Mouse (Mus musculus) adrenal gland, postnatal 10 days (tissue): Measurements from ENCODE around the gene Cxcl16. TPM values are rescaled to one million over a fixed set of nuclear protein-coding genes. Genes with fewer than 3 reads are reported as not detected.
"Not testable (repeated sequence)": the region's sequence is repeated elsewhere in the genome, so short reads cannot be mapped to it uniquely, and the experiment has no call there.

Experiments
- DNase-seq: peaks from one replicate; pipeline ENCODE4 v3.0.0; 2021; ENCODE audit warnings: mixed read lengths
- total RNA-seq, 2 experiments: library from RNA; stranded (reverse); gene quantifications; 2 replicates each; pipeline ENCODE4 v1.2.3; 2021

Gene Cxcl16
- total RNA-seq, 2 experiments from 2014 or later = 4.2 to 5.8 TPM

DNA sequence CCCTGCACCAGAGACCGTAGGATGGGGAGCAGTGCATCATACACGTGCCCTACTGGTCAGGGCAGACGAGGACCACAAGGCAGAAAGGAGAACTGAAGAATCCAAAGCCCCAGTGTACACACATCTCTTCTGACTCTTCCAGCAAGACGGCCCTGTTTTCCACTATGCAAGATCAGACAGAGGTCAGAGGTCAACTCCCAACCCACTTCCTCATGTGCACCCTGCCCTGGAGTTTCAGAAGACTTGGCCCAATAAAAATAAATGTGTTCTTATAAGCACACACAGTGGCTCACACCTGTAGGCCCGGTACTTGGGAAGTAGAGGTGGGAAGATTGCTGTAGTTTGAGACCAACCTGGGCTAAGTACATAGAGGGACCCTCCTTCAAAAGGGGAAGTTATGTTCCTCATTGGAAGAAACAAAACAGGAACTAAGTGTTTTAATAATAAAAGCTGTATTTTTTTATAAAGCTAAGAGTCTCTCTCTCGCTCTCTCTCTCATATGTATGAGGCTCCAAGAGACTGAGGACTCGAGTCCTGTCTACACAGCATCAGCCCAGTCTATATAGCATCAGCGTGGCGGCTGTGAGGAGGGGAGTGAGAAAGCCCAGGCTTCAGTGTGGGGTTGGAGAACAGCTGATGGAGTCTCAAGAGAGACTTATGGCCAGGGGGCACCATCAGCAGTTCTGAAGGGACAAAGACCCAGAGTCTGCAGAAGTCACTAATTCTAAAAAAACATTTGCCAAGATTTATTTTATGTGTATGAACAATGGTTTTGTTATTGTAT, 6.3 kb downstream of the Cxcl16 start:
- DNase-seq = no peak

DNA sequence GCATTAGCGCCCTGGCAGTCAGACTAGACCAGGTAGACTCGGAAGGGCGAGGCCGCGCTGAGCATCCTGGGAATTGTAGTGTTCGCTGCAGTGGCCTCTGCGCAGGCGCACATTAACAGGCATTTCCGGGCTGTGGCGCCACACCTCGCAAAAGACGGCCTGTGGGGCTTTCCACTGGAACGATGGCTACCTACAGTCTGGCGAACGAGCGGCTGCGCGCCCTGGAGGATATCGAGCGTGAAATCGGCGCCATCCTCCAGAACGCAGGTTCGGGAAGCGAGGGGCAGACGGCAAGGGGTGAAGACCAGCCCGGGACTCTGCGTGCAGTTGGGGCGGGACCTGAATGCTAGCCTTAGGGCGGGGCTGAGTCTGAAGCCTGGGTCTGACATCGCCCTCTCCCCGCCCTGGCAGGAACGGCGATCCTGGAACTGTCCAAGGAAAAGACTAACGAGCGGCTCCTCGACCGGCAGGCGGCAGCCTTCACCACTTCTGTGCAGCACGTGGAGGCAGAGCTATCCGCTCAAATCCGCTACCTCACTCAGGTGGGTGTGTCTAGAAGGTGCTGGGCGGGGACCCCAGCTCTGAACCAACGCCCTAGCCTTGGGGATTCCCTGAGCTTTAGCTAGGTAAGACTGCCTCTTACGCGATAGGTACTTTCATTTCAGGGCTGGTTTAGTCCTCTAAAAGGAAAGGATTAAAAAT, 7.8 kb downstream of the Cxcl16 start, which contains the start of gene Med11:
Gene Med11, plus strand, starts transcription at position 123 of the 702 bp plus-strand sequence.
- peak; percentile 96 for DNase-seq

DNA sequence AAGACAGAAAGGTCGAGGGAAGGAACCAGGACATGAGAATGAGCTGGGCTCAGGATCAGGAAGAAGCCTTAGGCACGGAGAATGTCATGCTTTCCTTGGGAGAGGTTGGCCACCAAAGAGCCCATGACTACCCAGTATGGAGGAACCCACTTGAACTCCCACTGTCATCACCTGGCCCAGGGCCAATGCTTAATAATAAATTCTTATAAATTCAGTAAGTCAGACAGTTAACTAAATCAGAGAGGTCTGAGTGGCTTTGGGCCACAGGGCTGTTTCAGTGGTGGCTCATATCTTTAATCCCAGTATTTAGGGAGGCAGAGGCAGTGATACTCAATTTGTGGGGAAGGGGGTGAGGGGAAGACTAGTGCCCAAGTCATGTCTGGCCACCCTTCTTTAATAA, 8.9 kb downstream of the Cxcl16 start:
- no peak for DNase-seq

DNA sequence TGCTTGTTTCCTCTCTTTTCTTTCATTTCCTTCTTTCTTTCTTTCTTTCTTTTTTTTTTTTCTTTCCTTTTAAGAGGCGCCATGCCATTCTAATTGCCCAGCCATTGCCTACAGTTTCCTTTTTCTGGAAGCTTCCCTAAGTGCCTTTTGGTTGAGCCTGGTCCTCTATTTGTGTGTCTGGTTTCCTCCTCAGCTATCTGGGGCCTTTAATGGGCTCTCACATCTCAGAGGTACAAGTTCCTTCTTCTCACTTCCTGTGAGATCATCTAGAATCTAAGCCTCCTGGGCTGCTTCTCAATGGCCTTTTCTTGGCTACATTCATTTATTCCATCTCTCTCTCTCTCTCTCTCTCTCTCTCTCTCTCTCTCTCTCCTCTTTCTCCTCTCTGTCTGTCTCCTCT, 12.4 kb downstream of the Cxcl16 start:
- no peak for DNase-seq

DNA sequence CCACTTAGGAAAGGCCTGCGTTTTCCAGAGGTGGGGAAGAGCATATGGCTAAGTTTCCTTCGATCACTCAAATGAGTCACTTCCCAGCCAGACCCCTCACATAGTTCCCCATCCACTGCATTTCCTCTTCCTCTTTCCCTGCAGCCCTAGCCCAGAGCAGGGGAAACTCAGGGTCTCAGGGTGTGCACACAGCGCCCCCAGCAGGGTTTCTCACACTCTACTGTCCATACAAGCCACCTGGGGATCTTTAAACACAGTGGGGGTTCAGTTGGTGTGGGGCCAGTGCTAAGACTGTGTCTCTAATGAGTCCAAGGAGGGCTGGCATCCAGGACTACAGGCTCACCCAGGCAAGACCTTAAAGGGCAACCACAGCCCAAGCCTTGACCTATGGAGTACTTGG, 13.0 kb downstream of the Cxcl16 start:
- DNase-seq = no peak

DNA sequence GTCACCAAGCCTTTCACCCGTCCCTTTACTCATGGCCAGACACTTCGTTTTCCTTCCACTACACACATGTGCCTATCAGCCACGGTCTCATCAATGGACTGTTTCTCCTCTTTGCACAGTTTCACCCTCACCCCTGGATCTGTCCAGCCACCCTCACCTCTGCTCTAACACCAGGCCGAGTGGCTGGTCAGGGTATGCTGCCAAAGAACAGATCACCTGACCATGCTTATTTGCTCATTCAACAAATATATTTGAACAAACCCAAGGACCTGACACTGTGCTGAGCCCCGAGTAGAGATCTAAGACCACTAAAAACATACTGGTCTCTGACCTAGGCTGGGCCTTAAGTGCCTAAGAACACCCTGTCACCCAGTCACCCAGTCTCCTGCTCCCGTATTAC, 15.1 kb downstream of the Cxcl16 start:
- DNase-seq = no peak

DNA sequence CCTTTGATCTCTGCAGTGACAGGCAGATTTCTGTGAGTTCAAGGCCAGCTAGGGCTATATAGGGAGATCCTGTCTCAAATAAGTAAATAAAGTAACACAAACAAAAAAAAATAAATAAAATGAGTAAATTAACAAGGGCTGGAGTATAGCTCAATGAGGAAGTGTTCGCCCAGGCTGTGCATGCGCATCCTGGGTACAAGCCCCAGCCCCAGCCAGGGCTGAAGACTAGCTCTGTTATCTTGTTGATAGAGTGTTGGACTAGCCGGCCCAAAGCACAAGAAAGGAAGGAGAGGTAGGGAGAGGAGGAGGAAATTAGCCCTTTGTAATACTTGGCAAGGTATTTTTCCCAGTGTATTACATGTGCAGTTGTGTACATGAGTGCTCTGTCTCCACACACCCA, 15.8 kb downstream of the Cxcl16 start:
- no peak for DNase-seq

DNA sequence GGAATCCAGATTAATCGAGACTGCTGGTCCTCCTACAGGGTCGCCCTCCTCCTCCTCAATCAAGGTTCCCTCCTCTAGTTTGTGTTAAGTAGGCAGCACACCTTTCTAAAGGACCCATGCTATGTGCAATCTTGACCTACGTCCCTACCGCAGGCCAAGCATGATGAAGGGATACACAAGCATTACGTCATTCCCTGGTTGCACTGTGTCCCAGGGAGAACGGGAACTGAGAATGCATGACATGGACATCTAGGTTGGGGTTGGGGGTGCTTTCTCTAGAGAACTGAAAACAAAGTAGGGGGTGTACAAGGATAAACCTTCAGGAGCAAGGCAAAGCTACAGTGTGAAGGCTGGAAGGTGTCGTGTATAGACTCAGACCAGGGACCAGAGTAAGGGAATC, 17.9 kb downstream of the Cxcl16 start:
- no peak for DNase-seq

DNA sequence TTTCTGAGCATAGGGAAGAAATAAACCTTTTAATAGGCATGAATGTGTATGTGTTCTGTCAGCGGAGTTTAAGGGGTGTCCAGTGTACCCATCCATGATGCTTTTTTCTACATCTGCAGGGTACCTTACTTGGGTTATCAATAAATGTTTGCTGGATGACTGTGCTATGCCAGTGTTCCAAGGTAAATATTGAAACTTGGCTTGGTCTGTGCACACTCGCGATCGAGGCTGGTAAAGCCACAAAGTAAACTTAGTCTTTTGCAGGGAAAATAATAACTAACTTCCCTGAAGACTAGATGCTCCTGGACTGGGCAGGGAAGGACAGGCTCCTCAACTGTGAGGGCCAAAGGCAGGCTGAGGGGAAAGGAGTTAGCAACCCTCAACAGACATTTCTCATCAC, 19.1 kb downstream of the Cxcl16 start:
- DNase-seq = no peak

DNA sequence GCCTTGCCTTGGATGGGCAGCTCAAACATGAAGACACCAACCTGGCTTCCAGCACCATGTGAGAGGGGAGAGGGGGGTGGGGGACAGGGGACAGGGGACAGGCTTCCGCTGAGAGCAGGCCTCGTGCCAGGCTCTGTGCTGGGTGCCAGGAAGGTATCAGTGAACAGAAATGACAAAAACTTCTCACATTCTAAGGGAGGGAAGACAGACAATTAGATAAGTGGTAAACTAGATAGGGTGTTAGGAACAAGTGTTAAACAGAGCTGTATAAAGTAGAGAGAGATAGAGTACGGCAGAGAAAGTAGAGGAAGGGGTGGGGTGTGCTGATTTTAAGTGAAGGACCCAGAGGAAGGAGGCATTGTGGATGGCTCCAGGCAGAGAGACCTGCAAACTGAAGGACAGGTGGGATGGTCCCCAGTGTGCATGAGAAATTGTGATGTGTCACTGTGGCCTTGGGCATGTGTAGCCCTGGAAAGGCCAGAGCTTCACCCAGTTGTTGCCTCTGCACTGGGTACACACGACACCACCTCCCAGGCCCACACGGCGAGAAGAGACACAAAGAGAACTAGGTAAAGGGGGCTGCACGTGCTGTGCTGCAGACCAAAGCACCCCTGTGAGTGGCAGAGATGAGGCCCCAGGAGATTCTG, 20.9 kb downstream of the Cxcl16 start:
- no peak for DNase-seq

DNA sequence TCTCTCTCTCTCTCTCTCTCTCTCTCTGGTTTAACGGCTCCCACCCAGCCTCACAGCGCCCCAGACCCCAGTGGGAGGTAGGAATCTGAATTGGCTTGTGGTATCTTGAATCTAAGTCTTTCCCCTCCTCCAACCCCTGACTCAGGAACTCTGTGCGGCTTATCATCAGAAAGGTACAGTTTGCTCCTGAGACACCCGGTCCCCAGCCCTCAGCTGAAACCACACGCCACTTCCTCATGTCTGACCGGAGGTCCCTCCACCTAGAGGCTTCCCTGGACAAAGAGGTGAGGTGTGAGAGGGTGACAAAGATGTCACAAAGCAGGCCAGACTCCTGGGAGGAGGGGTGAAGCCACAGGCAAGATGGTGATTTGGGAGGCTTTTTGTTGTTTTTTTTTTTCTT, 22.4 kb downstream of the Cxcl16 start:
- no peak for DNase-seq

DNA sequence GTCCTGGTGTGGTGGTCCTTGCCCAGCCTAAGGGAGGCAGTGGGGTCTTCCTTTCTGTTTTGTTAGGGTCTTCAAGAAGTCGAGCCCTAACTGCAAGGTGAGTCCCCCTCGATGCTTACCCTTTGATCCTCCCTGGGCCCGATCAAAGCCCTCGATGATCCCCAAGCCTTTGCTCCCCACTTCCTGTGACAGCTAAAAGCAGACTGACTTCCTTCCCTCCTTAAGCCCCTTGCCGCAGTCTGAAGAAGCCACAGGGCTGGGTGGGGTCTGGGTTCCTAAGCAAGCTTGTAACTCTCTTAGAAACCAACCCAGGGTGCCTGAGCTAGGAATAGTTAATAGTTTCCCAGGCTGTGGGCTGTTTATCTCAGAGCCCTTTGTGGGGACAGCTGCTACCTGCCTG, 24.3 kb downstream of the Cxcl16 start:
- no peak for DNase-seq

DNA sequence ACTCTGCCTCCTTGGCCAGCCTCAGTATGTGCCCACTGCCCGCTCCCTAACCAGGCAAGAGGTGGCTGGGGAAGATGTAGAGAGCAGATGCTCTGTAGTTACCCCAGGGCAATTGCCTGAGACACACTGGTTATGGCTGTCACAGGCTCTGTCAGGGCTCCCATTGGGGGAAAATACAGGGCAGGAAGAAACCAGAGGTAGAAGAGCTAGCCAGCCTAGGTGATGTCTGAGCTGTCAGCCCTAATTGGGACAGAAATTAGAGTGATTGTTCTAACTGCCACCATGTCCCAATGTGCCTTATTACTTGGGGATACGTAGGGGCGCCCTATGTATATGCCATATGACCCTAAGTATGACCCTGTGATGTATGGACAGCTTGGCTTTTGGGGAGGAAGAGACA, 25.8 kb downstream of the Cxcl16 start:
- DNase-seq = no peak

DNA sequence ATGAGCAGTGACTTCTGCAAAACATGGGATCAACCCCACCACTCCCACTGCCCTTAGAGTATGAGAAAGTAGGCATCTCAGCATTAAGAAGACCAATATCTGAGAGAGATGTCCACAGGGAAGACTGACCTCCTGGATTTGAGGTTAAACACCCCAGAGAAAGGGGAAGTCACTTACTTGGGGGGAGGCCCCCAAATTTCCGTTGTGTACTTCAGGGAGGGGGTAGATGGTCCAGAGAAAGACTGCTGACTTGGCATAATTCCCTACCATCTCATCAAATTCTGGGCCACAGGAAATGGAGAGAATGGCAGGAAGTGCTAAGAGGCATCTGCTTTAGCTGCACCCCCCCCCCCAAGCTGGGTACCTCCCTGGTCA, 26.2 kb downstream of the Cxcl16 start:
- no peak for DNase-seq

DNA sequence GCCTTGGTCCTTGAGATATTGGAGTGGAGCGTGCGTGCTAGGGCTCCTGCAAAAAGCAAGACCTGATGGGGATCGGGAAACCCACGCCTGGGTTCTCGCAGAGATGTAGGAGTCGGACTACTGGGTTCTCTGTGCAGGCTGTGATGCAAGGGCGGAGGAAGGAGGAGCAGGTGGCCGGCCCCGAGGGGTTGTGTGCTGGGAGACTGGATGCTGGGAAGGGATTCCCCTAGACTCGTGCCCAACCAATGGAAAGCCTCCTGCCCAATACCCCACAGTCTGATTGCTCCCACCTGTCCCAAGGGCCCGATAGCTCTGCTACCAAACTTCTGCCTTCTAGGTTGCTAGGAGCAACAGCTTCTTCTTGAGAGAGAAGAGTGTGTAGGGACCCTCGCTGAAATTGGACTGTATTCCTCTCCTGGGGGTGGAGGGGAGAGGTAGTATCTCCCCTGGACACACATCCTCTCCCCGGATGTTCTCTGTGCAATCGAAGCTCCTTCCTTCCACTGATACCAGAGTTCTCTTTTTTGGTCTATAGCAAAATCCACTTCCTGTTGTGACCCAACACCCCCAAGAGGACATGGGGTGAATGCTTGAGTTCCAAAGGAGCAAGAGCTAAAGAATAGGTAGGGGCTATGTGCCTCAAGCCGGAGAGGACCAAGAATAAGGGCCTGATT, 26.8 kb downstream of the Cxcl16 start:
- no peak for DNase-seq

DNA sequence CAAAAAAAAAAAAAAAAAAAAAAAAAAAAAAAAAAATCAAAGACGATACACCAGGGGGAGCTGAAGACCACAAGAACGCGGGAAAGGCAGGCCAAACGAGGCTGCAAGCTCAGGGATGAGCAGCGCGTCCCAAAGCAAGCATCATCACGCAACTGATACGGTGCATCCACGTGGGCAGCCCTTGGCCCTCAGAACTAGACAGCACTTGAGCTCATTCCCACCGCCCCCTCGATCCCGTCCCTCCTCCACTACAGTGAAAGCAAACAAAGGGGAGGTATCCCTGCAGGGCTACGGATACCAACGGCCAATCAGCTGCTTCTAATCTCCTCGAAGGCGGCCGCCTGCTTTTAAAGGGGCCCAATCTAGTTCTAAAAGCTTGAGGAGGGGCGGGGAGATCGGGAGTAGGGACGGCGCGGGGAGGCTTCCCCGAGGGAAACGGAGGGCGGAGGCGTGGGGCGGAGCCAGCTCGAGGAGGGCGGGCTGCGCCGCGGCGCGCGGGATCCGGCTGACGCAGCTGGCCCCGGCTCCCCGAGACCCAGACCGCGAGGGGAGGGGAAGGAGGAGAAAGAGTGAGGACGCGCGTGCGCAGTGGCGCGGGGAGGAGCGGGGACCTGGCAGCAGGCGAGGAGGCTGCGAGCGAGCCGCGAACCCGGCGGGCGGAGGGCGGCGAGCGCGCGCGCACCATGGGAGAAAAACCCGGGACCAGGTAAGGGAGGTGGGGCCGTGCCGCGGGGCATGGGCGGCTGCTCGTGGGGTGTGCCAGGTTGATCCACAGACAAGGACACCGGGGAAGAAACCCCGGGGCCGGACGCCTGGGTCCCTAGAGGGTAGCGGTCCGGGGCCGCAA, 27.5 kb downstream of the Cxcl16 start, which contains the start of gene Arrb2:
Gene Arrb2, plus strand, starts transcription at position 588 of the 847 bp plus-strand sequence.
- DNase-seq = peak; percentile 98

DNA sequence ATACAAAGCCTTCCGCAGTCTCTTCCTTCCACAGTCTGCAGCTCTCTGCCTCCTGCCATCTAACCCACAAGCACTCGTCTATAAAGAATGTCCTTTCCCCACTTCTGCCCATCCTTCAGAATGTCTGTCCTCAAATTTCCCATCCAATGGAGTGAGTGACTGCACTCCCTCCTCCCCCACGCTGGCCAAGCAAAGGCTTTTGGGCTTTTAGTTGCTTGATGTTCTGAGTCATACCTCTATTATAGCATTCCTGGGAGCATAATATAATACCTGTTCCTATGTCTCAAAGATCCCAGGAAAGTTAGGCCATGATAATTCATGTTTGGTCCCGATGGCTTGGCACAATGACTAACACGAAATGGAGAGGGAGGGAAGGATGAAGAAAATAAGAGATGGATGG, 28.2 kb downstream of the Cxcl16 start:
- DNase-seq = no peak

DNA sequence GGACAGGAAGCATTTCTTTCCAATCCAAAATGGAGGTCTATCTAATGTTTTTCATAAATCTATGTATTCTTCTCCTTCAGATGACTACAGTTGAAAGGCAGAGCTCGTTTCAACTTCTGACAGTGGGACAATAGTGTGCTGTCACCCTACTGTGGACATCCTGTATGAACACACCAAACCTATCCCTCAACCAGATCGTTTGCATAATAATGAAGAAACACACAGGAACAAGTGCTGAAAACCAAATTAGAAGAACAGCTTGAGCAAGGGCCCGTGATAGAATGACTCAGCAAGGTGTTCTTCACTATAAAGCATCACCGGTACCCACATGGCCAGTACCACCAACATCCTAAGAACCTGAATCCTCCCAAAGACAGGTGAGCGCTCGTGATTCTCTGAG, 33.2 kb downstream of the Cxcl16 start:
- DNase-seq = not testable (repeated sequence)

DNA sequence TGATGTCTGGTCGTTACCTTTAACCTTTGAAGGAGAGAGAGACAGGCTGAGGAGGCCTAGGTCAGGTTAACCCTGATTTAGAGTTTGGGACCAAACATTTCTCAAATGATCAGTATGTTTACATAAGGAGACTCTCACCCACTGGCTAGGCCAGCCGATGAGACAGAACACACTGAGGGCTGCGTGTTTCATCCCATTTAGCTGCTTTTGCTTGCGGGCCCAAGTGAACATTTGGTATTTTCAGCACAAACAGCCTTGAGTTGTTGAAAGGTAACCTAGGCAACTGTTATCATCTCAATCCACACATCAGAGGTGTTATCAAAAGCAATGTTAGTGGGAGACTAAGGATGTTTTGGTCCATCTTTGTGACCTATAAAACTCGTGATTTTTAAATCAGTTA, 40.3 kb downstream of the Cxcl16 start:
- no peak for DNase-seq

DNA sequence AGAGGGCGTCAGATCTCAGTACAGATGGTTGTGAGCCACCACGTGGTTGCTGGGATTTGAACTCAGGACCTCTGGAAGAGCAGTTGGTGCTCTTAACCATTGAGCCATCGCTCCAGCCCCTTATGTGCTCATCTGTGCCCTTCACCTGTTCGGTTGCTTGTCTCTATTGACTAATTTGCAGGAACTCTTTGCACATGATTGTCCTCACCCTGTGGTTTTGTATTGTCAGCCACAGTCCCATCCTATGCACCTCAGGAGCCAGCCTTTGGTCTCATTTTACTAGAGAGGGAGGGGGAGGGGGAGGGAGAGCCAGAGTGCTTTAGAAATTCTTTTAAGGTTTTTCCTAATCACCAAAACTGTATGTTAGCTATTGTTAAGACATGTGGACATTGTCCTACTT, 41.6 kb downstream of the Cxcl16 start:
- DNase-seq = no peak

DNA sequence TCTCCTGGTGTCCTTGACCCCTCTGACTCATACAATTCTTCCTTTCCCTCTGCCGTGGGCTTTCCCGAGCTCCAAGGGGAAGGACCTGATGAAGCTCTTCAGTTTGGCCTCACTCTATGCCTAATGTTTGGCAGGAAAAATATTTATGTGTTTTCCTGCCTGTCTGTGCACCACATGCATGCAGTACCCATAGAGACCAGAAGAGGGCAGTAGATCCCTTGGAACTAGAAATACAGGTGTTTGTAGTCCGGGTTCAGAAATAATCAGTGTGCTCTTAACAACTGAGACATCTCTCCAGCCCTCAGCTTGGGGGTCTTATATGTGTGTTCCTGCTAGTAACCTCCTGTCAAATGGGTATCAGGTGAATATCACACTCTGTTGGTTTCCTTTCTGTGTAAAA, 45.8 kb downstream of the Cxcl16 start:
- peak; percentile 87 for DNase-seq

DNA sequence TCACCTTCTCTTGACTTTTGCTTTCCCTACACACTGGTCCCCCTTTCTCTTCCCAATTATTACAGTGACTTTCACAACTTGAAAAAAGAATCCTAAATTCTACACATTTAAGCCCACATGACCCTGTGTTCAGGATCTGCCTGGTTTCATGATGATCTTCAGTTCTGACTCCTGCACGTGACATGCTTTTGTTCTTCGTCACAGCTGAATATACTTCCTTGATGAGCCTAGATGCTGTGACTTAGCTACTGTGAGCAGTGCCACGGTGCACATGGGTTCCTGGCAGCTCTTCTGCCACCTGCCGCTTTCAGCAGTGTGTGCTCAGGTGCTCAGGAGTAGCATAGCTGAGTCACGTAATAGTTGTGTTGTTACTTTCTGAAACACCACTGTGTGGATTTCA, 47.2 kb downstream of the Cxcl16 start:
- DNase-seq = no peak
